Mouse (Mus musculus): ENCODE data around the gene Gmeb1.

Gene Gmeb1

DNA sequence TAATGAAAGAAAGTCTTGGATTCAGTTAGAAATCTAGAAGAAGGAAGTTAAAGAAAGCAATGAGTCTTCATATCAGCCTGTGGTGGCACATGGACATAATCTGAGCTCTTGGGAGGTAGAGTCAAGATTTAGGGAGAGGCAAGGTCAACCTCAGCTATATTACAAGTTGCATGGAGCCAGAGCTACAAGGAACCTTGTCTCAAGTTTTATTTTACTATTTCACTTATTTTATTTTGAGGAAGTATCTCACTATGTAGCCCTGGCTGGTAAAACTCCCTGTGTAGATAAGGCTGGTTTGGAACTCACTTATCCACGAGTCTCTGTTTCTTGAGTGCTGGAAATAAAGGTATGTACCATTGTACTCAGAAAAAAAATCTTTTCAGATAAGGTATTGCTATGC lies 44.8 kb downstream of the Gmeb1 start:
- DNase-seq = no peak

DNA sequence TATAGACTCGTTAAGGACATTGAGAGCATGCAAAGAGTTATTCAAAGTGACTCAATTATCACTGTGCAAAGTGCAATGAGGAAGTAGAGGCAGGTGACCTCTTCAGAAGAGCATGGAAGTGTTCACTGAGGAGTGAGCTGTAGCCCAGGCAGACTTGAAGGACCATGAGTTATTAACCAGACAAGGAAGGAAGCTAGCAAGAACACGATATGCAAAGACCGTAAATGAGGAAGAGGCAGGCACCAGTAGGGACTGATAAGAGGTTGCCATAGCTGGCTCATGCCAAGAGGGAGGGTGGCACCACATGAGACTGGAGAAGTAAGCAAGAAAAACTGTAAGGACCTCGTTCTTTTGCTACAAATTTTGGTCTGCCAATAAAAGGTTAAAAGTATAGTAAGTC lies 46.6 kb downstream of the Gmeb1 start:
- DNase-seq = no peak

DNA sequence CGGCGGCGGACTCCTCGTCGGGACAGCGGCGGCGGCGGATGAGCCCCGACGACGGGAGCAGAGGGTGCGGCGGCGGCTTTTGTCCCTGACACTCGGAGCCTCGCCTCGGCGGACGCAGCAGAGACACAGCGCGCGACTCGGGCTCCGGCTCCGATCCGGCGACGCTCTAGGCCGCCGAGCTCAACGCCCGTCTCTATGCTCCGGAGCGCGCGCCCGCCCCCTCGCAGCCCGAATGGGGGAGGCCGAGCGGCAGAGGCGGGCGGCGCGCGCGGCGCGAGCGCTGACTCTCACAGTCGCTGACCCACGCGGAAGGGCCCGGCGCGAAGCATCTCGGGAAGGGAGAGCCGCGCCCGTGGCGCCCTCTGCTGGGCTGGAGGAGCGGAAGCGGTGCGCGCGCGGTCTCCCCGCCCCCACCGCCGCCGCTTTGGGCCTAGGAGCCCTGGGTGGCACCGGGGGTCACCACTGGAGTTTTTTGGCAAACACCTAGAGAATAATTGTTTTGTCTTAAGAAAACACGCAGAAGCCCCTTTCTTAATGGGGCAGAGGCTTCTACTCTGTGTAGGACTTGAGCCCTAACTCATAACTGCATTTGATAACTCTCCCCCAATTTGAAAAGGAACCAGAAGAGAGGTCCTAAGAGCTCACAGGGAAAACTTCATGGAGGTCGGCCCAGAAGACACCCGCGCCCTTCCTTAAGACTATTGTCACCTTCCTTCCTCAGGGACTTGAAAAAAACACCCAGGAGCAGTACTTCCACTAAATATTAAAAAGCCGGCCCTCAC lies 49.3 kb downstream of the Gmeb1 start, which contains the start of gene Ythdf2:
Gene Ythdf2, minus strand, starts transcription at position 351 of the 782 bp plus-strand sequence.
- peak; percentile 99 for DNase-seq

DNA sequence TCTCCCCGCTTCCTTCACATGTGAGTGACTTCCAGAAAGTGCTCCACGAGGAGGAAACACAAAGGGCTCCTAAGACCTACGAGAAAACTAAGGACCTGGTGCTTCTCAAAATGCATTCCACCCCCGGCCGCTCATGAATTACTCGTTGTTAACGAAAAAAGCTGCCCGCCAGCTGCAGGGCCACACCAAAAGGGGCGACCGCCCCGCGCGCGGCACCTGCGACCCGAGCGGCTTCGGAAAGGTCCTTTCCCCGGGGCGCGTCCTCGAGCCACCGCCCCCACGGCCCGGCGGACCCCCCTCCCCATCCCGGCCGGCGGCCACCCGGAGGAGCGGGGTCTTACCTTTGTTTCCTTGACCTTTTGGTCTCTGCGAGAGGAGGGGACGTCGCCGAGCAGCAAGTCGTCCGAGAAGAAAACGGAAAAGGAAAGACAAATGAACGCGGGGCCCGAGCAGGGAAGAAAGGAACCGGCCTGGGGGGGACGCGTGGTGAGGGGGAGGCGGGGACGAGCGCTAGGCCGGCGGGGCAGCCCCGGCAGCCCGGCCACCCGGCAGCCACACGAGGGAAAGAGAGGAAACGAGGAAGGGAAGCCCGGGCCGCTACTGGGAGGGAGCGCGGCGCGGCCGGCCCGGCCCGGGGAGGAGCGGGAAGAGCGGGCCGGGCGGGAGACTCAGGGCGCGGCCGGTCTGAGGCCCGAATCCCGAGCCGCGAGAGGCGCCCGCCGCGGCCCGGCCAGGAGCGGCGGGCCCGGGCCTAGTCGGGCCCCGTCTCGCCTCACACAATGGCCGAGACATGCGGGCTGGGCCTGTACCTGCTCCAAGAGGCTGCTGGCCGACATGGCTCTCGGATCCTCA lies 50.1 kb downstream of the Gmeb1 start:
- peak; percentile 53 for DNase-seq

DNA sequence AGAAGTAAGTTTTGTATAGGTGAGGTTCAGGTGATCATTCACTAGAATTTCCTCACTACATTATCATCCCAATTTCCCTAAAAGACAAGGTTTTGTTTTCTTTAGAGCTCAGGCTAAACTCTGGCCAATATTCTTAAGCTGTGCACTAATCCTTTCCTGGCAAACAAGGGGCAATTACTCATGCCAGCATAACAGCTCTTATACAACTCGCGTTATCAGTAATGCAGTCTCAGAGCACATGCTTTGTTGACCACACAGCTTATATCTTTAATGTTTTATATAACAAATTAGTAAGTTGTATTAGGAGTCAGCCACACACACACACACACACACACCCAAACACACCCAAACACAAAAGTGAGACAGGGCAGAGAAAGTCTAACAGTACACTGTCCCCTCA lies 51.1 kb downstream of the Gmeb1 start:
- DNase-seq = no peak

DNA sequence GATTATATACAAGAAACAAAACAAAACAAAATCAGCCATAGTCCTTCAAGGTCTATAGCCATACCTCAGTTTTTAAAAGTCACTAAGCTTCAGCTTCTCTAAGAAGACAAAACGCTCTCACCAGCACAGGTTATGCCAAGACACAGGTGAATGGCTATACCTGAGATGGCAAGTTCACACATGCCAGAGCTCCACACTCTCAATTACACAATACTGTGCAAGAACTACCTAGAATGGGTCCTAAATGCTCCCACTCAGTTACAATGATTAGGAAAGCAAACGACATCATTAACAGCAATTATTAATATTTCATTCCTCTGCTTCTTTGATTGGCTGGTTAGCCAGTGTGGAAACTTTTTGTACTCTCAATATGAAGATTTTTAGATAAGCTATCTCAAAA lies 52.1 kb downstream of the Gmeb1 start:
- DNase-seq = no peak

DNA sequence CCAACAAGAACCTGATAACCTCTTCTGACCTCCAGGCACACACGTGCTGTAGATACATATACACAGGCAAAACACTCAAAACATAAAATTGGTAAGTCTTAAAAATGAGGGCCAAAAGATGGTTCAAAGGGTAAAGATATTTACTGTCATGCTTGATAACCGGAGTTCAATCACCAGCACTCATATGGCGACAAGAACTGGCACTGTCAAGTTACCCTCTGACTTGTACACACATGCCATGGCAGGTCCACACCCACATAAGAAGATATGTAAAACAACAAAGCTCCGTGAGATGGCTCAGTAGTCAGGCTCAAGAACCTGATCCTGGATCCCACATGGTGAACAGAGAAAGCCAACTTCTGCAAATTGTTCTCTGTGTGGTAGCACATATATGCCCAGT lies 54.1 kb downstream of the Gmeb1 start:
- no peak for DNase-seq

DNA sequence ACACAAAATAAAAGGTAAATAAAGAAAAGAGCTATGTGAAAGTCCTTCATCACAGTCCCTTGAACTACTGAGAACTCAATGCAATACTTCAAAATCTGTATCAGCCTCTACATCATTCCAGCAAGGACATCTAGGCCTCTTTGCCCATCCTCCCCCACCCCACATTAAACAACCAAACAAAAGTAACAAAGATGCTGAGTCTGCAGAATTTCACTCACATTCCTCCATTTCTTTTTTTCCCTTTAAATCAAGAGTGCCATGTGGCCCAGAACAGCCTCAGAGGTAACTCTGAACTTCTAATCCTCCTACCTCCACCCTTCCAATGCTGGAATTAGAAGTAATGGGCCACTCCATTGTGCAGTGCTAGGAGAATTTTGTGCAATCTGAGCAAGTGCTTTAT lies 62.6 kb downstream of the Gmeb1 start:
- no peak for DNase-seq

DNA sequence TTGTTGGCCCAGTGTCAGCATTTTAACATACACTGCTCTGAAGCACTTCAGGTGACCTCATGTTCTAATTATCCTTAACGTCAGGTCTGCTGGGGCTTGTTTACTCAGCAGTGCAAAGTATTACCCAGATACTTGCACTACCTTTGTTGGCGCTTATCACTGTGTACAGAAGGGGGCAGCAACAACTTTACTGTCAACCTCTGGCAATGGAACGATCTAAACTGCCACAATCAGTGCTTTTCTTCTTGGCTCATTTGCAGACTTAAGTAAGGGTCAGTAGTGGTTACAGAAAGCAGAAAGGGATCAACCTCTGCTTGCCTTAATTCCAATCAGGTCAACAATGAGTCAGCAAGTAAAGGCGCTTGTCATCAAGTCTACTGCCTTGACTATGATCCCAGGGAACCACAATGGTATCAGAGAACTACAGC lies 63.1 kb downstream of the Gmeb1 start:
- peak; percentile 58 for DNase-seq

DNA sequence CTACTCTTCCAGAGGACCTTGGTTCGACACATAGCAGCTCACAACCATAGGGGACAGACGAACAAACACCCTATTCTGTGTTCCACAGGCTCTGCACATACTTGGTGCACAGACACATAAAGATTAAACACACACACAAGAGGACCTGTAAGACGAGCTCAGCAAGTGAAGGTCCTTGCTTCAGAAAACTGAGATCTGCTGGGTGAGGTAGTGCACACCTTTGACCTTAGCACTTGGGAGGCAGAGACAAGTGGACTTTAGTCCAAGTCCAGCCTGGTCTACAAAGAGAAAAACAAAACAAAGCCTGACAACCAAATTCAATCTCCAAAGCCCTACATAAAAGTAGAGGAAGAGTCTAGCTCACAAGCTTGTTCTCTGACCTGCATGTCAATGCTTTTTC lies 66.4 kb downstream of the Gmeb1 start:
- DNase-seq = no peak

DNA sequence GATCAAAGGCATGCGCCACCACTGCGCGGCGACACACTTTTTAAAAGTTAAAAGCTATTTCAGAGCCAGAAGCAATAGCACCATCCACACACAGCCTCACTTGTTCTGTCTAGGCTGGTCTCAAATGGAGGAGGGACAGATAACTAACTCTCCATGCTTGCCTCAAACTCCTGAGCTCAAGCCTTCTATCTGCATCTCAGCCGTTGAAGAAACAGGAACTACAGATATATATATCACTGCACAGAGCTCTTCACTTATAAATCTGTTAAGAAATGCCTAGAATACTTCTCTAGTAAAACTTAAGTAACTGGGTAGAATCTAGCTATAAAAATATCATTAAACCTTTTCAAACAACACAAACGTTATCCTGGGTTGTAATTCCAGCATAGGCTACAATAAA lies 67.0 kb downstream of the Gmeb1 start:
- DNase-seq = no peak

DNA sequence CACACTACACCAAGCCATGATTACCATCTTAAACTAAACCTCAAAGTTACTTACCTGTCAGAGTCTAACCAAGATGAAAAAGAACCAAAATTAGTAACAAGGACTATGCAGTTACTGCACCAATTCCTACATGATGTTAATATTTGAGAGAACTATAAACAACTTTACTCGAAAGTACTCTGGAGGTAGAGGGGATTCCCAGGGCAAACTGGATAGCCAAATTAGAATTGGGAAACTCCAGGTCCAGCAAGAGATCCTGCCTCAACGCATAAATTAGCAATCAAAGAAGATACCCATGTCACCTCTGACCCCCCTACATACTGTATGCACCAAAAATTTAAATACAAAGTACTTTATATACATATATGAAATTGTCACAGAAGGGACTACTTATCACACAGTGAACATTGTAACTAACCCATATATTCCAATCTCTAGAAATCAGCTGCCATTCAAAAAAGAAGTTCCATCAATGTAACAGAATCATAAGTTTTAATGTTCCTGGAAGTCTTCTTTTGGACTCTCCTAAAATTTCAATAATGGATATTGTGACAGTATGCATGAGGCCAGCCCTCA lies 73.5 kb downstream of the Gmeb1 start:
- DNase-seq = no peak

DNA sequence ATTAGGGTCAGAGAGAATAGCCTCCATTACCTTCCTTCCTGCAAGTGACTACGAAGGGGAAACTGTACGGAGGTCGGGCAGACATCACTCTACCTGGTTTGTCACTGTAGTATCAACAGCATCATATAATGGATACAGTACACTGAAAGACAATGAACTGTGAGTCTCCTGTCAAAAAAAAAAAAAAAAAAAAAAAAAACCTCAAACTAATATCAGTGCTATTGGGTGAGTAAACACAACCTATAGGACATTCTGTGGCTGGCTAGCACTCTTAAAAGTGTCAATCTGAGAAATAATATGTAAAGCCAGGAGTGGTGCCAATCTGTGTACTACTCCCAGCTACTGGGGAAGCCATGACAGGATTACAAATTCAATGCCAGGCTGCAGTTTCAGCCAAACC lies 78.2 kb downstream of the Gmeb1 start:
- DNase-seq = no peak

DNA sequence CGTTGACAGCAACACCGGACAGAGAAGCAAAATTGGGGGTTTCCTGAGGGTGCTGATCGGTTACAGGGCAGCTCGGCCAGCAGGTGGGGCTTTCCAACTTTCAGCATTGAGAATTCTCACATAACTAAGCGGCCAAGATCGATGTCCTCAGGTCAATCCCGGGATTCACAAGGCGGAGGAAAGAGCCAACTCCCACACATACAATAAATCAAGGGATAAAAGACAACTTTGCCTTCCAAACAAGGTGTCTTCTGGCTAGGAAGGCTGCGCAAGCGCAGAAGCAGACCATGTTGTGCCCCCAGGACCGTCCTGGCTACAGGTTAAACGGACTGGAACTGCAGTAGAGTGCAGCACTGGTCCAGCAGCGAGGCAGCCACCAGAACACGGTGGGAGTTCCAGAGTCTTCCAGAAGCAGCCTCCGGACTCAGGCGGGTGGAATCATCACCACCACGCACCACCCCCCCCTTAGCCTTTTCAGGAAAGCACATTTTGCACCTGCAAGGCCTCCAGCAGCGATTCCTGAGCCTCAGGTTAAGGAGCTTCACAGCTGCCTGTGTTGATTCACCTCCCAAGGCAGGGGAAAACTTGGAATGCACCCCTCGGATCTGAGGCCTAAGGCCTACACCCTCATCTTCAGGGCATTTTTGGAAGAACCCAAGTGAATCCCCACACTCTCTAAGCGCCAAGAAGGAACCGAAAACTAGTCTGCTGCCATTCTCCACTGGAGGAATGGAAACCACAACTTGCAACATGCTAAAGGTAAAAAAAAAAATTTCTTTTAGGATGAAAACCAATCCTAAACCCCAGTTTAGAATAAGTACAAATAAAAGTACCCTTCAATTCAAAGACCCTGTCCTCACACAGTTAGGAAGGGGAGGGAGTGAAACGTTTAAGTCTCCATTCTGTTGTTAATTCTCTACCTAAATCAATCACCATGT lies 79.4 kb downstream of the Gmeb1 start:
- peak; percentile 56 for DNase-seq

DNA sequence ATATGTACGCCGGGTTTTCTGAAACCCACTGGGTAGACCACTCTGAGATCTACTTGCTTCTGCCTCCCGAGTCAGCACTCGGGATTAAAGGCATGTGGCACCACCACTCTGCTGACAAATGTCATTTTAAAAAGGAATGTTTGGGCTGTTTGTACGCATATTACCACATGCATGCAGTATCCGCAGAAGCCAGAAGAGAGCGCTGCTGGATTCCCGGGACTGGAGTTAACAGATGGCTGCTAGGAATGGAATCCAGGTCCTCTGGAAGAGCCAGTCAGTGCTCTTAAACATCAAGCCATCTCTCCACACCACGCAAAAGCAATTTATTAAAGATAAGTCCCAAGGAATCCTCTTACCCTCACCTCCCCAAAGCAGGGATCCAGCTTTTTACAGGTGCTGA lies 80.7 kb downstream of the Gmeb1 start:
- peak; percentile 69 for DNase-seq

DNA sequence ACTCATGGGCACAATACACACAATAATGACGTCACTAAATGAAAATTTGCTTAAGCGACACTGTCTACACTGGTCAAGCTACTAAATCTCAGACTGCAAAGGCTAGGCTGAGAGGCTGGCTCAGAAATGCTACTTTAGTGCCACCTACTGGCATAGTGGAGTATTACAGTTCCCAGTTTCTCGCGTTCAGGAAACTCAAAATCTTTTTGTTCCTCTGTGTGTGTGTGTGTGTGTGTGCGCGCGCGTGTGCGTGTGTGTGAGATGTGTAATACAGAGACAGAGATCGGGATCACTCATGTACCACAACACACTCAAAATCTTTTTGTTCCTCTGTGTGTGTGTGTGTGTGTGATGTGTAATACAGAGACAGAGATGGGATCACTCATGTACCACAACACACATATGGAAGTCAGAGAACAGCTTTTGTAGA lies 82.8 kb downstream of the Gmeb1 start:
- DNase-seq = peak; percentile 75

DNA sequence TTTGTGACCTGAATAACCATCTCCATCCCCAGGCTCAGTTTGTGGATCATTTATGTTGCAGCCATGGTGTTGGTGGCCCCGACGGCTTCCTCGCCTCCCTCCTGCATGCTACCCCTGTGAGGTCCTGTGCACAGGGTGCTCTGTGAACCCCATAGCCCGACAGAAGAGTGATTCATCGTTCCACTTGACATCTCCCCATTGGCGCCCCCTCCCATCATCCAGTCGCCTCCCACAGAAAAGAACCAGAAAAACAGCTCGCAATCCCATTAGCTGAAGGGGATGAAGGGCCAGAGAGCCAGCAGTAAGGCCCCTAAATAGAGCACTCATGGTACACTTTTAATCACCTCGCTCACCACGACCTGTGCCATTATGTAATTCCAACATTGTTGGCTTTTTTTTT lies 84.9 kb downstream of the Gmeb1 start:
- no peak for DNase-seq

Data from kidney, postnatal 10 days (tissue).